Mouse (Mus musculus) hindbrain, embryonic 11.5 days (tissue): ENCODE data around the gene A430005L14Rik. TPM values are rescaled to one million over a fixed set of nuclear protein-coding genes. Genes with fewer than 3 reads are reported as not detected.

Experiments
- polyA plus RNA-seq: library from polyadenylated mRNA; unstranded; fragments of >200 nt; fragmentation: Nextera tagmentation; extraction: Ambion mirVana; gene quantifications from 2 replicates; pipeline ENCODE4 v1.2.1, GENCODE M21; 2014

The A430005L14Rik gene
- polyA plus RNA-seq, 1 experiment from 2014 or later = 112 TPM

Other genes starting within 250 kb of the A430005L14Rik start
- 10.7 and 11.4 TPM in 2 replicates for gene Dffb, start 17.9 kb downstream of the A430005L14Rik start, polyA plus RNA-seq
- gene Cep104, start 18.0 kb downstream of the A430005L14Rik start, polyA plus RNA-seq = 16.8 and 19.7 TPM in 2 replicates
- gene Lrrc47, start 54.5 kb downstream of the A430005L14Rik start, polyA plus RNA-seq = 11.8 and 14.2 TPM in 2 replicates
- 9.7 and 9.8 TPM in 2 replicates for gene Smim1, start 69.0 kb downstream of the A430005L14Rik start, polyA plus RNA-seq
- gene Ccdc27, start 85.4 kb downstream of the A430005L14Rik start, polyA plus RNA-seq = not detected in 2 replicates
- gene Trp73, start 183.0 kb downstream of the A430005L14Rik start, polyA plus RNA-seq = 1.6 and 2.2 TPM in 2 replicates
- gene Wrap73, start 185.1 kb downstream of the A430005L14Rik start, polyA plus RNA-seq = 43.8 and 45.9 TPM in 2 replicates
- gene Tprgl, start 203.4 kb downstream of the A430005L14Rik start, polyA plus RNA-seq = 139 and 141 TPM in 2 replicates
- 14.9 and 18.2 TPM in 2 replicates for gene Megf6, start 213.5 kb downstream of the A430005L14Rik start, polyA plus RNA-seq